Mouse (Mus musculus) liver, adult 2 months (tissue): Measurements from ENCODE around the gene Sema5a.

Experiments used
- CTCF ChIP-seq: fragments of 200-500 bp; IDR thresholded peaks from 2 replicates; pipeline ENCODE4 v1.5.1; 2011; ENCODE audit warnings: low read depth, low read length, control low read depth
- POLR2A ChIP-seq: fragments of 200-500 bp; IDR thresholded peaks from 2 replicates; pipeline ENCODE4 v1.6.1; 2011; ENCODE audit warnings: low read length, control low read depth; ENCODE audit not compliant: insufficient read depth; ENCODE audit errors: extremely low read depth

DNA sequence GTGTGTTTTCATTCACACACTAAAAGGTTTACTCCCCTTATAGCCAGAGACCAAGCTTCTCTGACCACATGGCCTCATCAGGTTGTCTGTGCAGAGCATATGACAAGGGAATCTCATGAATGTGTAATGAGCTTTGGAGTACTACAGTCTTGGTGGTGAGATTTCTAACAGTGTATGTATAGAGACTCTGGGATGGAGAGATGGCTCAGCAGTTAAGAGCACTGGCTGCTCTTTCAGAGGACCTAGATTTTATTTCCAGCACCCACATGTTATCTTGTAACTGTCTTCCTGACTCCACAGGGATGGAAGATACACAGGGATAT is 189.2 kb downstream of the Sema5a start:
- TF ChIP-seq CTCF (no peak), POLR2A (no peak)
